Mouse (Mus musculus): ENCODE results near the gene Tanc1.

Tanc1 gene

GRCm38 (mm10) chr2:59648444-59648843 is 36.6 kb downstream of the Tanc1 start:
- DNase-seq (ENCODE audit: inconsistent ontology term), result no peak

- DNase-seq (ENCODE audit: inconsistent ontology term), result no peak
These were observed 40.0 kb downstream of the Tanc1 start for GRCm38 (mm10) chr2:59651801-59652200.

- DNase-seq (ENCODE audit: inconsistent ontology term), result no peak
These were observed 40.9 kb downstream of the Tanc1 start for GRCm38 (mm10) chr2:59652702-59653101.

- DNase-seq (ENCODE audit: inconsistent ontology term), result no peak
These were observed 41.7 kb downstream of the Tanc1 start for GRCm38 (mm10) chr2:59653306-59654165.

- peak; percentile 49 for DNase-seq (ENCODE audit: inconsistent ontology term)
These were observed 43.6 kb downstream of the Tanc1 start for GRCm38 (mm10) chr2:59655471-59655870.

- DNase-seq (ENCODE audit: inconsistent ontology term), result peak; percentile 63
These were observed 44.8 kb downstream of the Tanc1 start for GRCm38 (mm10) chr2:59656680-59657079.

- no peak for DNase-seq (ENCODE audit: inconsistent ontology term)
These were observed 47.8 kb downstream of the Tanc1 start for GRCm38 (mm10) chr2:59659686-59660085.

- peak; percentile 43 for DNase-seq (ENCODE audit: inconsistent ontology term)
These were observed 49.3 kb downstream of the Tanc1 start for GRCm38 (mm10) chr2:59660891-59661805.

GRCm38 (mm10) chr2:59664803-59665567 is 53.1 kb downstream of the Tanc1 start:
- DNase-seq (ENCODE audit: inconsistent ontology term), result no peak

- no peak for DNase-seq (ENCODE audit: inconsistent ontology term)
These were observed 54.7 kb downstream of the Tanc1 start for GRCm38 (mm10) chr2:59666533-59666932.

GRCm38 (mm10) chr2:59670087-59671060 is 58.5 kb downstream of the Tanc1 start:
- DNase-seq (ENCODE audit: inconsistent ontology term), result peak; percentile 93

- DNase-seq (ENCODE audit: inconsistent ontology term), result no peak
These were observed 59.8 kb downstream of the Tanc1 start for GRCm38 (mm10) chr2:59671671-59672070.

GRCm38 (mm10) chr2:59672086-59672485 is 60.2 kb downstream of the Tanc1 start:
- DNase-seq (ENCODE audit: inconsistent ontology term), result peak; percentile 48

- no peak for DNase-seq (ENCODE audit: inconsistent ontology term)
These were observed 60.8 kb downstream of the Tanc1 start for GRCm38 (mm10) chr2:59672686-59673085.

- DNase-seq (ENCODE audit: inconsistent ontology term), result no peak
These were observed 61.5 kb downstream of the Tanc1 start for GRCm38 (mm10) chr2:59673351-59673750.

- peak; percentile 59 for DNase-seq (ENCODE audit: inconsistent ontology term)
These were observed 62.0 kb downstream of the Tanc1 start for GRCm38 (mm10) chr2:59673877-59674276.

GRCm38 (mm10) chr2:59675270-59675995 is 63.6 kb downstream of the Tanc1 start:
- peak; percentile 40 for DNase-seq (ENCODE audit: inconsistent ontology term)

GRCm38 (mm10) chr2:59676041-59676440 is 64.2 kb downstream of the Tanc1 start:
- peak; percentile 56 for DNase-seq (ENCODE audit: inconsistent ontology term)

GRCm38 (mm10) chr2:59676442-59676841 is 64.6 kb downstream of the Tanc1 start:
- DNase-seq (ENCODE audit: inconsistent ontology term), result peak; percentile 90
